Mouse (Mus musculus) gastrocnemius, adult 2 months (tissue): ENCODE results near the gene Gas2l1. TPM values are rescaled to one million over a fixed set of nuclear protein-coding genes. Genes with fewer than 3 reads are reported as not detected.

ENCODE experiments used
- DNase-seq: peaks from one replicate; pipeline ENCODE4 v3.0.0; 2022
- H3K27ac ChIP-seq: fragments of 200-600 bp; 2 replicates; pipeline ENCODE4 v1.8.1; 2022; ENCODE audit warnings: mild to moderate bottlenecking
- H3K4me3 ChIP-seq: fragments of 200-600 bp; 2 replicates; pipeline ENCODE4 v1.8.1; 2022; ENCODE audit warnings: mild to moderate bottlenecking, moderate library complexity
- CTCF ChIP-seq: fragments of 200-600 bp; IDR thresholded peaks from 2 replicates; pipeline ENCODE4 v1.8.1; 2022; ENCODE audit warnings: antibody characterized with exemption, mild to moderate bottlenecking, moderate library complexity
- intact Hi-C: fragments of 180-260 bp; cut with DNase I; formaldehyde crosslinking; loops from one replicate; pipeline ENCODE4 v1.15.1; 2025
- long read RNA-seq, 2 experiments: library from polyadenylated mRNA; stranded (forward); transcript quantifications; one replicate each; pipeline ENCODE4 v2.0.0; 2021
- total RNA-seq, 2 experiments: library from RNA; stranded (reverse); gene quantifications; 2 replicates each; pipeline ENCODE4 v1.2.3; 2021

The Gas2l1 gene
- total RNA-seq = 1 to 10 TPM; 3.6 to 5.0 TPM
- long read RNA-seq, experiment 1, transcript Gas2l1-203 (6 exons, 2,530 nt) = major isoform, 5 of 14 reads
- long read RNA-seq, experiment 1, partial matches to known transcripts = 2 of 14 reads
- long read RNA-seq, experiment 1, other reads (novel, unspliced or antisense) = 5 of 14 reads
- long read RNA-seq, experiment 2, partial matches to known transcripts = 0 of 3 reads
- long read RNA-seq, experiment 2, other reads (novel, unspliced or antisense) = 3 of 3 reads

DNA sequence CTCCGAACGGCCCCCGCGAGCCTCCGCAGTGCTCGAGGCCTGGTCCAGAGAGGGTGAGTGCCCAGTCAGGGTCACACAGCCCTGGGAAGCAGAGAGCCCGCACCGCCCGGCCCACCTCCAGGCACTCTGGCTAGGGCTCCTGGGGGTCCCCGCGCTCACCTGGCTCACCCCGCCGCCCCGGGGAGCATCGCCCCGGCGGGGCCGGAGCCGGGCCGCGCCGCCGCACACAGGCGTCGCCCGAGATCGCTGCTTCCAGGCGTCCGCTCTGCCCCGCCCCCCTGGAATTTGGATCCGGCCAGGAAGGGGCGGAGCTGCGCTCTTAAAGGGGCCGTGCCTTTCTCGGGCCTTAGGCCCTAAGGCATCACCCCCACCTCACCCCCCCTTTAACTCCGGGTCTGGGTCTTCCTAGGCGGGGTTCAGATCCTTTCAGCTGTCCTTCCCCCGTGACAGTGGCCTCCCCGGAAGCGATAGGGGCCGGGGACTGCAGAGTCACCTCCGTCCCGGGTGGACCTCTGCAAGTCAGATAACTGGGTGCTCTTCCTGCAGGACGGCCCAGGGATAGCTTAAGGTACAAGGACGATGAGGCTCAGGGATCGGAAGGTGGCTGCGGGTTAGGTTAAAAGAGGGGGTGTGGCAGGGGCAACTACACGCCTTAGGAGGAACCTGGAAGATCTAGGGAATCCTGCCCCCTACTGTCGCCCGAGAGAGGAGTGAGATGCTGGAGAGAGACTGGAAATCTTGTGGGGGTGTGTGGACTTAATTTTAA lies at the start of gene Gas2l1:
Gene Gas2l1 (minus strand): TSS at position 272 of the 766 bp plus-strand sequence.
- DNase-seq = peak; percentile 94
- Histone ChIP-seq H3K27ac (peak within 1 kb of the TSS; percentile 87), H3K4me3 (peak within 1 kb of the TSS; percentile 82)
- intact Hi-C loops = loop anchor here (1.0 kb wide), 1 partner anchor 50 kb away; no protein-coding TSS in a partner anchor
- peak; percentile 83 for TF ChIP-seq CTCF

DNA sequence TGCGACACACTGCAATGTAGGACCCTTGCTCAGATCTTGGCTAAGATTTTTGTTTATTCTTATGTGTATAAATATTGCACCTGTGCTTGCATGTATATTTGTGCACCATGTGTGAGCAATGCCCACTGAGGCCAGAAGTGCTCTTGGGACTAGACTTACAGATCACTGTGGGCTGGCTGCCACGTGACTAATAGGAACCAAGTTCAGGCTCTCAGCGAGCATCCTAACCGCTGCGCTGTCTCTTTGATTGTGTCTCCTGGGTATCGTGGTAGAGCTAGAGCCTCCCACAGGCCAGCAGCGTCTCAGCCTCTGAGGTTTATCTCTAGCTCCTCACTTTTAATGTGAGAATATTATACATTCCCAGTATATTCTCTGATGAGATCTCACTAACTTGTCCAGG lies 48.5 kb upstream of the Gas2l1 start:
- intact Hi-C loops = loop anchor here (10.0 kb wide), 2 partner anchors 161 to 361 kb away; no protein-coding TSS in a partner anchor
- Histone ChIP-seq H3K4me3 (no peak overlapping the region), H3K27ac (peak overlapping the region; percentile 68; the same call in 1 of the 2 replicates)
- TF ChIP-seq CTCF = no peak
- no peak for DNase-seq

- DNase-seq = no peak
- no peak for TF ChIP-seq CTCF
- no peak overlapping the region for H3K27ac ChIP-seq
- H3K4me3 ChIP-seq = no peak overlapping the region
- intact Hi-C loops = no loop called here
These were observed 44.3 kb upstream of the Gas2l1 start for GRCm38 (mm10) chr11:5109441-5109840.

DNA sequence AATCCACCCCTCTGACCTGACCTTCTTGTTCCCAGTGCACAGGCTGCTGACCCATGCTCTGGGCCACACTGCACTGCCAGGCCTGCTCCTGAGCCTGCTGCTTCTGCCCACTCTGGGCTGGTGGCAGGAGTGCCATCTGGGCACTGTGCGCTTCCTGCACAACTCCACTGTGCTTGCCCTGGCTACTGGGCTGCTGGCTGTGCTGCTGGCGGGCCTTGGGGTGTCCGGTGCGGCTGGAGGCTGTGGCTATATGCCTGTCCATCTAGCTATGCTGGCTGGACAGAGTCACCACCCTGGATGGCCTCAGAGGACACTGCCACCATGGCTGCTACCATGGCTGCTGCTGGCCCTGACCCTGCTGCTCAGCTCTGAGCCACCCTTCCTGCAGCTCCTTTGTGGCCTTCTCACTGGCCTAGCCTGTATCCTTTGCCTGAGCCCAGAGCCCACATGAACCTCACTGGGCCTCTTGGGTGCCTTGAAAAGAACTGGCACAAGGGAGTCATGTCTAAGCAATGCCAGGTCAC lies 38.9 kb upstream of the Gas2l1 start:
- DNase-seq = peak; percentile 58
- TF ChIP-seq CTCF = no peak
- Histone ChIP-seq H3K27ac (peak overlapping the region; percentile 84), H3K4me3 (no peak overlapping the region)
- intact Hi-C loops = no loop called here

GRCm38 (mm10) chr11:5102384-5102783 lies 37.3 kb upstream of the Gas2l1 start:
- H3K4me3 ChIP-seq = no peak overlapping the region
- no peak for TF ChIP-seq CTCF
- intact Hi-C loops = no loop called here
- peak overlapping the region; percentile 7; the same call in 1 of the 2 replicates for H3K27ac ChIP-seq
- DNase-seq = no peak

DNA sequence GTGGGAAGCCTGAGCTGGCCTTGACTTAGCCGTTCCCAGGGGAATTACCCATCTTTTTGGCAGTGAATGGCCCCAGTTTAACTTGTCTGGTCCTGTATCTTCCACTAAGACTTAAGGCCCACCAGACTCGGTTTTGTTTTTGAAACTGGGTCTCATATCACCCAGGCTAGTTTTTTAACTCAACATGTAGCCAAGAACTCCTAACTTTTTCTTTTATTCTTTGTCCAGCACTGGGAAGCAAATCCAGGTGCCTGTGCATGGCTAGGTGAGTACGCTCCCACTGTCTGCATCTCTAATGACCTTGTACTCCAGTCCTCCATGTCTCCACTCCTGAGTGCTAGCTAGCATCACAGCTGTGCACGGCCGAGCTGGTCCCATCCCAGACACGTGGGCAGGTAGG lies 36.5 kb upstream of the Gas2l1 start:
- no peak for TF ChIP-seq CTCF
- Histone ChIP-seq H3K4me3 (no peak overlapping the region), H3K27ac (0 out of 2 replicates have a peak overlapping the region, but pooled peaks have one; percentile 41)
- DNase-seq = no peak
- intact Hi-C loops = no loop called here

DNA sequence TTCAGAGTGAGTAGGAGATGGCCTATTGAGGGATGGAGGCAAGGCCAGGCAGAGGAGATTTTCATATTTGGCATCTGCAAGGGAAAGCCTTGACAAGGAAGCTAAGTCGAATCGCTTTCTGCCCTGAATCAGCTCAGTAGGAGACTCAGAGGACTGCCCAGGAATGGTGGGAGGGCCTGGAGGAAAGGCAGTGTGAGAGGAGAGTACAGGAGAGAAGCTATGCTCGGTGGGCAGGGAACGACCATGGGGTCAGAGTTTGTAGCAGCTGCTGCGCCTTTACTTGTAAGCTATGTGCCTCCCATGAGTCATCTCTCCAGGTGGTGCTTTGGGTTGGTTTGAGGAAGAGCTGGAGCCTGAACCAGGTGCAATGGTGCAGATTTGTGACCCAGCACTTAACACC lies 35.7 kb upstream of the Gas2l1 start:
- intact Hi-C loops = no loop called here
- Histone ChIP-seq H3K4me3 (peak overlapping the region; percentile 100), H3K27ac (peak overlapping the region; percentile 41)
- no peak for DNase-seq
- TF ChIP-seq CTCF = no peak

DNA sequence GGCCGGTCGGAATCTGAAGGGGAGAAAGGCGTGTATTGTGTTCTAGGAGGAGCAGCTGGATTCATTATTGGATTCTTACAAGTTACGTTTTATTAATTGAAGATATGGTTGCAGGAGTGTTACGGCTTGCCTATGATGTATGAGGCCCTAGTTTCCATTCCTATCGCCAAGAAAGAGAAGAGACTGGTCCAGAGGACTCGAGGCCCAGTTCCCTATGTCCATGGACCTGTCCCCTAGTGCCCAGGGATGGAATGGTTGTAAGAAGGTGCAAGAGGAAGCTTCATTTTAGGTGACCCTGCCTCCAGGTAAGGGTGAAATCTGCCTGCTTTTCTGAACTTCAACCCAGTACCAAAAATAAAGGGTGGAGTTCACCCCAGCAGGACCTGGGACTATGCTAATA lies 35.2 kb upstream of the Gas2l1 start:
- H3K27ac ChIP-seq = peak overlapping the region; percentile 99
- no peak for DNase-seq
- intact Hi-C loops = no loop called here
- peak overlapping the region; percentile 100 for H3K4me3 ChIP-seq
- TF ChIP-seq CTCF = no peak

DNA sequence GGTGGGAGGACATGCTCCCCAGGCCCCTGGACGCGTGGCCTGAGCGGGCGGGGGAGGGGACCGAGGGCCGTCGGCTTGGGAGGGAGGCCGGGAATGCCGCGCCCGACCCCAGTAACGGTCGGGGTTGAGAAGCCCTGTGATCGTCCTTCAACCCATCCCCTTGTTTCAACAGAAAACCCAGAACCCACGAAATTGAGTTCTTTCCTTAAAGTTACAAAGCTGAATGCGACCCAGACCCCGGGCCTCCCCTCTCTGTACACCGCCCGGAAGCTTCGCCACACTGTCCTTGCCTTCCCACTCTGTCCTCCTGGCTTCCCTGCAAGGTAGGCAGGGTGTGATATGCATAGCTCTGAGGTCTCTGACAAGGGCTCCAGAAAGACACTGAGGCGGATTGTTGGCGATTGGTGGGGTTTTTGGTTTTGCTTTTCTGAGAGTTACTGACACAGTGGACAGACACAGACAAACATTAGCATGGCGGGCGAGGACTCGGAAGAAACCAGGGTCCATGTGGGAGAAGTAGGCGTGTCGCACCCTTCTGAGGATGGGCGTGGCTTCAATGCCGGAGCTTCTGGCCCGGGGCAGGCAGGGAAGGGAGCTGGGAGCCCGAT lies 34.6 kb upstream of the Gas2l1 start:
- no peak for TF ChIP-seq CTCF
- peak; percentile 87 for DNase-seq
- intact Hi-C loops = no loop called here
- peak overlapping the region; percentile 99 for H3K27ac ChIP-seq
- H3K4me3 ChIP-seq = peak overlapping the region; percentile 100

GRCm38 (mm10) chr11:5098736-5099542 lies 33.8 kb upstream of the Gas2l1 start, which contains the start of the genes Rhbdd3 and Ewsr1:
Gene Rhbdd3, plus strand, starts transcription at chr11:5098926.
Gene Ewsr1, minus strand, starts transcription at chr11:5099266.
- TF ChIP-seq CTCF = no peak
- Histone ChIP-seq H3K27ac (peak within 1 kb of the TSS; percentile 99), H3K4me3 (peak within 1 kb of the TSS; percentile 100)
- peak; percentile 98 for DNase-seq
- intact Hi-C loops = no loop called here

GRCm38 (mm10) chr11:5098035-5098735 lies 33.1 kb upstream of the Gas2l1 start:
- peak; percentile 61 for DNase-seq
- Histone ChIP-seq H3K27ac (peak overlapping the region; percentile 99), H3K4me3 (peak overlapping the region; percentile 100)
- intact Hi-C loops = no loop called here
- no peak for TF ChIP-seq CTCF
